8 mouse cellular contexts compared by ENCODE assay signal in the genomic region with DNA sequence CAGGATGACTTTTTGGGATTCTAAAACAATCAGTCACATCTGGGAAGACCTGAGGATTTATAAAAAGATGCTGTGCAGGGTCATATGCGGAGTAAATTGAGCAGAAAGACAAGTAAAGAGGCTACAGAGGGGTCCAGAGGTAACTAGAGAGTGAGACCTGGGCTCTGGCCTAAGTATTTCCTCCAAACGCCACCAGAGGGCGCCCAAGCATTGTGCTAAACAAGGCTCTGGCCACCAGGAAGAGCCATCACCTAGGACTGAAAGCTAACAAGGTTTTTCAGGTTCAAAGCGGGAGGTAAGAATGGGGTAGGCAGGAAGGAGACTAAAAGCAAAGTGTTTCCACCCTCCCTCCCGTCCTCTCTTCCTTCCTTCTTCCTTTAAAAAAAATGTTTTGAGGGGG. TPM values are rescaled to one million over a fixed set of nuclear protein-coding genes. Genes with fewer than 3 reads are reported as not detected.
DNase-seq lines count a peak whose midpoint lies in the region; ATAC-seq and TF ChIP-seq lines count a peak whose summit lies in the region.

No protein-coding gene starts in this region.

- no peak overlapping the region for H3K4me3 ChIP-seq in ES-Bruce4 (ENCODE audit: low read depth, low read length)
- H3K4me3 ChIP-seq in bone marrow macrophage, adult 2 months (ENCODE audit: insufficient read depth, low read length) = no peak overlapping the region
- no peak overlapping the region for H3K4me3 ChIP-seq in embryonic facial prominence, embryonic 14.5 days (ENCODE audit: low read depth, low read length)
- no peak overlapping the region for H3K4me3 ChIP-seq in heart, embryonic 15.5 days
- no peak overlapping the region for H3K4me3 ChIP-seq in kidney, postnatal 0 days (replicated peaks; ENCODE audit: low read depth, low read length)
- no peak overlapping the region for H3K4me3 ChIP-seq in lung, embryonic 14.5 days (ENCODE audit: low read depth, low read length)

- H3K36me3 ChIP-seq in ES-Bruce4 (ENCODE audit: control insufficient read depth, insufficient read depth, low read length, poor library complexity, severe bottlenecking) = no peaks in the 10 kb centered on the region
- H3K36me3 ChIP-seq in embryonic facial prominence, embryonic 14.5 days (ENCODE audit: control insufficient read depth, insufficient read depth, low read length) = no peaks in the 10 kb centered on the region
- H3K36me3 ChIP-seq in heart, embryonic 15.5 days = no peaks in the 10 kb centered on the region
- no peaks in the 10 kb centered on the region for H3K36me3 ChIP-seq in kidney, postnatal 0 days (ENCODE audit: insufficient read depth, low read length)
- no peaks in the 10 kb centered on the region for H3K36me3 ChIP-seq in lung, embryonic 14.5 days (ENCODE audit: insufficient read depth)

- no peaks in the 10 kb centered on the region for H3K9me3 ChIP-seq in ES-Bruce4 (replicated peaks; ENCODE audit: control insufficient read depth, insufficient read depth, low read length, poor library complexity, severe bottlenecking)
- H3K9me3 ChIP-seq in embryonic facial prominence, embryonic 14.5 days (ENCODE audit: control insufficient read depth, low read length) = no peaks in the 10 kb centered on the region
- no peaks in the 10 kb centered on the region for H3K9me3 ChIP-seq in heart, embryonic 15.5 days (replicated peaks)
- H3K9me3 ChIP-seq in kidney, postnatal 0 days (replicated peaks; ENCODE audit: low read length) = no peaks in the 10 kb centered on the region
- H3K9me3 ChIP-seq in lung, embryonic 14.5 days (ENCODE audit: low read depth, low read length) = no peaks in the 10 kb centered on the region

- no peaks in the 10 kb centered on the region for H3K4me1 ChIP-seq in ES-Bruce4 (ENCODE audit: control insufficient read depth, insufficient read depth, low read length)
- H3K4me1 ChIP-seq in bone marrow macrophage, adult 2 months (ENCODE audit: control insufficient read depth, insufficient read depth, low read length) = no peaks in the 10 kb centered on the region
- H3K4me1 ChIP-seq in embryonic facial prominence, embryonic 14.5 days (ENCODE audit: control insufficient read depth, insufficient read depth, low read length) = no peaks in the 10 kb centered on the region
- H3K4me1 ChIP-seq in heart, embryonic 15.5 days (replicated peaks) = no peaks in the 10 kb centered on the region
- no peaks in the 10 kb centered on the region for H3K4me1 ChIP-seq in kidney, postnatal 0 days (replicated peaks; ENCODE audit: insufficient read depth, low read length)
- H3K4me1 ChIP-seq in lung, embryonic 14.5 days (ENCODE audit: insufficient read depth) = no peaks in the 10 kb centered on the region

- peak overlapping the region; percentile 77; the same call in 1 of the 2 replicates for H3K27ac ChIP-seq in ES-Bruce4 (ENCODE audit: insufficient read depth, low read length)
- H3K27ac ChIP-seq in bone marrow macrophage, adult 2 months (ENCODE audit: insufficient read depth, low read depth, low read length) = no peak overlapping the region
- H3K27ac ChIP-seq in embryonic facial prominence, embryonic 14.5 days (replicated peaks; ENCODE audit: low read depth, low read length) = no peak overlapping the region
- no peak overlapping the region for H3K27ac ChIP-seq in heart, embryonic 15.5 days
- H3K27ac ChIP-seq in kidney, postnatal 0 days = no peak overlapping the region
- no peak overlapping the region for H3K27ac ChIP-seq in lung, embryonic 14.5 days (ENCODE audit: low read depth)

- ATAC-seq in embryonic facial prominence, embryonic 14.5 days (ENCODE audit: low read depth) = peak; percentile 46; the same call in 1 of the 2 replicates
- 0 out of 2 replicates have a peak, but pooled peaks have one; percentile 51 for ATAC-seq in heart, embryonic 15.5 days (replicated peaks; ENCODE audit: insufficient number of reproducible peaks, insufficient read depth, low FRiP score, low read depth)
- ATAC-seq in kidney, postnatal 0 days (replicated peaks; ENCODE audit: low FRiP score, low read depth) = no peak
- ATAC-seq in lung, embryonic 14.5 days (ENCODE audit: insufficient read depth) = peak; percentile 47; the same call in 1 of the 2 replicates

- no peak overlapping the region for H3K9ac ChIP-seq in ES-Bruce4 (ENCODE audit: low read depth, poor library complexity, severe bottlenecking)
- H3K9ac ChIP-seq in embryonic facial prominence, embryonic 14.5 days (ENCODE audit: low read depth, low read length) = no peak overlapping the region
- no peak overlapping the region for H3K9ac ChIP-seq in heart, embryonic 15.5 days
- no peak overlapping the region for H3K9ac ChIP-seq in kidney, postnatal 0 days (ENCODE audit: low read depth, low read length)
- H3K9ac ChIP-seq in lung, embryonic 14.5 days = no peak overlapping the region

- no peak overlapping the region for H3K4me2 ChIP-seq in embryonic facial prominence, embryonic 14.5 days (ENCODE audit: low read depth, low read length)
- no peak overlapping the region for H3K4me2 ChIP-seq in heart, embryonic 15.5 days
- no peak overlapping the region for H3K4me2 ChIP-seq in kidney, postnatal 0 days (ENCODE audit: low read length)
- no peak overlapping the region for H3K4me2 ChIP-seq in lung, embryonic 14.5 days

- TF ChIP-seq POLR2A in ES-Bruce4 (IDR thresholded peaks at IDR 0.05; ENCODE audit: insufficient read depth, low read length) = no peak
- TF ChIP-seq POLR2A in bone marrow macrophage, adult 2 months (IDR thresholded peaks at IDR 0.05; ENCODE audit: borderline replicate concordance, low read depth, low read length) = no peak

- H3K27me3 ChIP-seq in ES-Bruce4 (ENCODE audit: control insufficient read depth, insufficient read depth, low read length, poor library complexity, severe bottlenecking) = no peaks in the 10 kb centered on the region
- H3K27me3 ChIP-seq in embryonic facial prominence, embryonic 14.5 days (replicated peaks; ENCODE audit: control insufficient read depth, insufficient read depth, low read length) = no peaks in the 10 kb centered on the region
- H3K27me3 ChIP-seq in heart, embryonic 15.5 days = peaks cover 17% of the 10 kb centered on the region
- no peaks in the 10 kb centered on the region for H3K27me3 ChIP-seq in kidney, postnatal 0 days (ENCODE audit: insufficient read depth, low read length)
- no peaks in the 10 kb centered on the region for H3K27me3 ChIP-seq in lung, embryonic 14.5 days (ENCODE audit: insufficient read depth, low read length)

- TF ChIP-seq CTCF in ES-Bruce4 (IDR thresholded peaks at IDR 0.05; ENCODE audit: low read depth, low read length) = peak; percentile 92
- TF ChIP-seq CTCF in bone marrow macrophage, adult 2 months (IDR thresholded peaks at IDR 0.05; ENCODE audit: low read depth, low read length) = peak; percentile 96
- TF ChIP-seq CTCF in kidney, postnatal 0 days (IDR thresholded peaks at IDR 0.05; ENCODE audit: low read depth) = peak; percentile 97
- peak; percentile 97 for TF ChIP-seq CTCF in lung, embryonic 14.5 days (IDR thresholded peaks at IDR 0.05; ENCODE audit: low read depth)

- 6% methylated on average over 5 of the region's 5 CpGs for WGBS in embryonic facial prominence, embryonic 14.5 days
- WGBS in heart, embryonic 15.5 days = 2% methylated on average over 5 of the region's 5 CpGs
- whole genome bisulfite sequencing in kidney, postnatal 0 days = 2% methylated on average over 5 of the region's 5 CpGs
- 3% methylated on average over 5 of the region's 5 CpGs for WGBS in lung, embryonic 14.5 days

- DNase-seq in embryonic facial prominence, embryonic 14.5 days (ENCODE audit: low spot score) = peak; percentile 83
- peak; percentile 90 for DNase-seq in kidney, postnatal 0 days (ENCODE audit: low spot score)
- peak; percentile 93 for DNase-seq in lung, embryonic 14.5 days
- peak; percentile 56 for DNase-seq in ovary, postnatal 10 days (ENCODE audit: low spot score)
- DNase-seq in thymus, postnatal 10 days (ENCODE audit: low spot score in 2 of 2) = peak; percentile 74 to 88

- TF ChIP-seq EP300 in ES-Bruce4 (IDR thresholded peaks at IDR 0.05; ENCODE audit: insufficient read depth, low read depth, low read length) = no peak

RNA-seq across cellular contexts. Expression of a gene that starts 42.1 kb away (rescaled TPM):
- 10.8 and 11.0 TPM in 2 replicates for polyA plus RNA-seq in ES-Bruce4 (2011; ENCODE audit: insufficient read depth, insufficient read length, low read depth, missing spikeins)
- polyA plus RNA-seq in bone marrow macrophage, adult 2 months (2012; ENCODE audit: insufficient read depth, insufficient read length, missing spikeins) = 0.11 TPM in 1 of 2 replicates, not detected in the other
- polyA plus RNA-seq in embryonic facial prominence, embryonic 14.5 days (2014; fragmentation: Nextera tagmentation; extraction: Ambion mirVana) = 8.8 and 10.0 TPM in 2 replicates
- 3.8 and 8.8 TPM in 2 replicates for polyA plus RNA-seq in heart, embryonic 15.5 days (2015; fragmentation: Nextera tagmentation; extraction: Ambion mirVana)
- 22.0 and 24.2 TPM in 2 replicates for polyA plus RNA-seq in kidney, postnatal 0 days (2015; fragmentation: Nextera tagmentation; extraction: Ambion mirVana)
- polyA plus RNA-seq in lung, embryonic 14.5 days (2014; fragmentation: Nextera tagmentation; extraction: Ambion mirVana) = 1.2 and 1.3 TPM in 2 replicates
